Comparison of ENCODE assay signal across 8 mouse cellular contexts in genomic region chr11:97450305-97450922, GRCm38 (mm10). TPM values are rescaled to one million over a fixed set of nuclear protein-coding genes. Genes with fewer than 3 reads are reported as not detected.
A peak's percentile ranks its signal among the peaks of the same experiment; 100 is the strongest.
DNase-seq lines count a peak whose midpoint lies in the region; ATAC-seq lines count a peak whose summit lies in the region.

No protein-coding gene starts in this region.

- ATAC-seq in forebrain, embryonic 15.5 days (replicated peaks): peak; percentile 54
- ATAC-seq in intestine, embryonic 14.5 days (replicated peaks; ENCODE audit: low FRiP score, low TSS enrichment, low read depth): peak; percentile 29
- no peak; the same call in none of the 2 replicates for ATAC-seq in midbrain, embryonic 12.5 days (ENCODE audit: low FRiP score, low read depth)

- peak overlapping the region; percentile 64 for H3K9ac ChIP-seq in forebrain, embryonic 15.5 days (replicated peaks)
- peak overlapping the region; percentile 34 for H3K9ac ChIP-seq in intestine, embryonic 14.5 days (ENCODE audit: low read length)
- H3K9ac ChIP-seq in midbrain, embryonic 12.5 days (replicated peaks): peak overlapping the region; percentile 68

- peaks cover 9% of the 10 kb centered on the region; the same call in 1 of the 2 replicates for H3K36me3 ChIP-seq in forebrain, embryonic 15.5 days
- H3K36me3 ChIP-seq in intestine, embryonic 14.5 days (ENCODE audit: control insufficient read depth, insufficient read depth, low read length): peaks cover 67% of the 10 kb centered on the region
- peaks cover 21% of the 10 kb centered on the region for H3K36me3 ChIP-seq in midbrain, embryonic 12.5 days

- 17% methylated on average over 10 of the region's 10 CpGs for WGBS in forebrain, embryonic 15.5 days
- 27% methylated on average over 10 of the region's 10 CpGs for WGBS in intestine, embryonic 14.5 days
- whole genome bisulfite sequencing in midbrain, embryonic 12.5 days: 29% methylated on average over 10 of the region's 10 CpGs

- peak overlapping the region; percentile 70 for H3K27ac ChIP-seq in forebrain, embryonic 15.5 days (replicated peaks)
- peak overlapping the region; percentile 64; the same call in 1 of the 2 replicates for H3K27ac ChIP-seq in intestine, embryonic 14.5 days (ENCODE audit: low read depth)
- H3K27ac ChIP-seq in midbrain, embryonic 12.5 days (replicated peaks): peak overlapping the region; percentile 43; the same call in 1 of the 2 replicates

- peak overlapping the region; percentile 73 for H3K4me2 ChIP-seq in forebrain, embryonic 15.5 days (replicated peaks)
- peak overlapping the region; percentile 64 for H3K4me2 ChIP-seq in intestine, embryonic 14.5 days (ENCODE audit: low read length)
- peak overlapping the region; percentile 58 for H3K4me2 ChIP-seq in midbrain, embryonic 12.5 days (replicated peaks)

- H3K4me3 ChIP-seq in forebrain, embryonic 15.5 days: peak overlapping the region; percentile 56
- H3K4me3 ChIP-seq in intestine, embryonic 14.5 days (ENCODE audit: low read depth, low read length): peak overlapping the region; percentile 35
- peak overlapping the region; percentile 51 for H3K4me3 ChIP-seq in midbrain, embryonic 12.5 days

- no peaks in the 10 kb centered on the region for H3K9me3 ChIP-seq in forebrain, embryonic 15.5 days
- H3K9me3 ChIP-seq in intestine, embryonic 14.5 days (ENCODE audit: control insufficient read depth, low read length): no peaks in the 10 kb centered on the region
- no peaks in the 10 kb centered on the region for H3K9me3 ChIP-seq in midbrain, embryonic 12.5 days

- DNase-seq in left cerebral cortex, postnatal 36 days (ENCODE audit: low spot score in 2 of 2): peak; percentile 53 to 74
- no peak for DNase-seq in left cerebral cortex, adult 11 months (ENCODE audit: low spot score)
- peak; percentile 80 to 81 for DNase-seq in adrenal gland, postnatal 36 days
- no peak for DNase-seq in intestine, embryonic 14.5 days (ENCODE audit: low spot score)
- no peak for DNase-seq in yolk sac, embryonic 10.5 days (ENCODE audit: low spot score)
- DNase-seq in urinary bladder, postnatal 25 days (ENCODE audit: low spot score): no peak

- no peaks in the 10 kb centered on the region for H3K27me3 ChIP-seq in forebrain, embryonic 15.5 days
- H3K27me3 ChIP-seq in intestine, embryonic 14.5 days (replicated peaks; ENCODE audit: control insufficient read depth, insufficient read depth, low read length): no peaks in the 10 kb centered on the region
- no peaks in the 10 kb centered on the region for H3K27me3 ChIP-seq in midbrain, embryonic 12.5 days

- peaks cover 46% of the 10 kb centered on the region for H3K4me1 ChIP-seq in forebrain, embryonic 15.5 days
- H3K4me1 ChIP-seq in intestine, embryonic 14.5 days (replicated peaks; ENCODE audit: control insufficient read depth, insufficient read depth, low read length): peaks cover 14% of the 10 kb centered on the region
- H3K4me1 ChIP-seq in midbrain, embryonic 12.5 days: peaks cover 24% of the 10 kb centered on the region

- intact Hi-C loops in left cerebral cortex, postnatal 36 days (cut with DNase I): no loop called here

RNA-seq across cellular contexts. Expression of gene Arhgap23, which starts 35.1 kb away (rescaled TPM):
- 10 to 100 TPM; 68.0 to 74.4 TPM for total RNA-seq in left cerebral cortex, postnatal 36 days (2021)
- total RNA-seq in adrenal gland, postnatal 36 days (2021): 10 to 100 TPM; 28.6 to 37.3 TPM
- 7.1 and 8.4 TPM in 2 replicates for polyA plus RNA-seq in forebrain, embryonic 15.5 days (2015; fragmentation: Nextera tagmentation; extraction: Ambion mirVana)
- 5.0 and 5.1 TPM in 2 replicates for polyA plus RNA-seq in intestine, embryonic 14.5 days (2014; fragmentation: Nextera tagmentation; extraction: Ambion mirVana)
- polyA plus RNA-seq in midbrain, embryonic 12.5 days (2016; fragmentation: Nextera tagmentation; extraction: Ambion mirVana): 6.3 and 7.9 TPM in 2 replicates

RNA-seq across cellular contexts. Expression of gene 4933428G20Rik, which starts 49.7 kb away (rescaled TPM):
- total RNA-seq in left cerebral cortex, postnatal 36 days (2021): under 1 TPM; 0.22 to 0.48 TPM
- under 1 TPM in 1 of 2 experiments, not detected in 1; 0.33 TPM for total RNA-seq in adrenal gland, postnatal 36 days (2021)
- 1.0 and 1.1 TPM in 2 replicates for polyA plus RNA-seq in forebrain, embryonic 15.5 days (2015; fragmentation: Nextera tagmentation; extraction: Ambion mirVana)
- 0.12 TPM in 2 replicates for polyA plus RNA-seq in intestine, embryonic 14.5 days (2014; fragmentation: Nextera tagmentation; extraction: Ambion mirVana)
- polyA plus RNA-seq in midbrain, embryonic 12.5 days (2016; fragmentation: Nextera tagmentation; extraction: Ambion mirVana): 0.77 and 0.84 TPM in 2 replicates

Comparison
In these comparisons a context has a peak if more than half of its experiments do, and no peak if none do; other contexts are left out.
1. DNase-seq: peak in left cerebral cortex, postnatal 36 days (2 of 2) and adrenal gland, postnatal 36 days (2 of 2); none in left cerebral cortex, adult 11 months (single experiment), intestine, embryonic 14.5 days (single experiment), yolk sac, embryonic 10.5 days (single experiment) and urinary bladder, postnatal 25 days (single experiment).
2. Peak in every context shown above with its lines, with median percentiles within 50 percentile points of each other: H3K27ac ChIP-seq, H3K4me2 ChIP-seq, H3K4me3 ChIP-seq and H3K9ac ChIP-seq.